Mouse (Mus musculus): Measurements from ENCODE around the gene Ddrgk1. TPM values are rescaled to one million over a fixed set of nuclear protein-coding genes. Genes with fewer than 3 reads are reported as not detected.
A peak's percentile ranks its signal among the peaks of the same experiment; 100 is the strongest.

Ddrgk1 gene
- polyA plus RNA-seq (2014; fragmentation: Nextera tagmentation; extraction: Ambion mirVana), result 41.3 and 44.7 TPM in 2 replicates

DNA sequence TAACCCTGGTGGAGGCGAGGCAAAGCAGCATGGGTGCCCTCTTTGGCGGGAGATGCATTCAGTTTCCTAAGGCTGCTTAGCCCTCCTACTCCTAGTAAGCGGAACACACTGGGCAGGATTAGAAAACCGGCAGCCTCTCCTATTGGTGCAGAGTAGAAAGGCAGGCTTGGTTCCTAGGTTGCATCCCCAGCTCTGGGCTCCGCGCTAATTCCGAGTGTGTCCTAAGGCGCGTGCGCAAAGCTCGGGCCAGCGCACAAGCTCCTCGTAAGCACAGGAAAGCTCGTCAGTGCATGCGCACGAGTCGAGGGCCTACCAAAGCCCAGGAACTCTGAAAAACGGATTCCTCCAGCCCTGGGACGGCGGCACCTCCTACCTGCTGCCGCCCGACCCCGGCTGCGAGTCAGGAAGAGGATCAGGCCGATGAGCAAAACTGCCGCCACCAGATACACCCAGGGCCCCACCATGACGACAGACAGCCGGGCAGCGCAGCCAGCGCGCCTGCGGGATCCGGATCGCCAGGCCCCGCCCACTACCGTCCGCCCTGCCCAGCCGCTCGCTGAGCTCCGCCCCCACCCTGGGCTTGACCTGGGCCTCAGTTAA is at the start of gene Ddrgk1:
TSS of gene Ddrgk1 (minus strand) at position 558 of the 600 bp plus-strand sequence.
- Histone ChIP-seq H3K4me1 (ENCODE audit: control insufficient read depth, insufficient read depth, low read length) (peaks cover 15% of the 10 kb centered on the region), H3K27ac (ENCODE audit: low read depth, low read length) (peak within 1 kb of the TSS; percentile 95), H3K36me3 (ENCODE audit: control insufficient read depth, insufficient read depth, low read length) (peaks cover 11% of the 10 kb centered on the region; the same call in 1 of the 2 replicates), H3K4me2 (peak within 1 kb of the TSS; percentile 80), H3K9ac (ENCODE audit: low read depth, low read length) (peak within 1 kb of the TSS; percentile 87), H3K27me3 (ENCODE audit: control insufficient read depth, insufficient read depth, low read length) (no peaks in the 10 kb centered on the region), H3K9me3 (replicated peaks; ENCODE audit: control insufficient read depth, low read length) (no peaks in the 10 kb centered on the region), H3K4me3 (ENCODE audit: low read depth, low read length) (peak within 1 kb of the TSS; percentile 52)
- ATAC-seq (replicated peaks; ENCODE audit: insufficient number of reproducible peaks, low FRiP score, low TSS enrichment), result peak; percentile 94
- WGBS (ENCODE audit: insufficient replicate concordance), result under 1% methylated on average over 40 of the region's 40 CpGs

- H3K27me3 ChIP-seq (ENCODE audit: control insufficient read depth, insufficient read depth, low read length), result no peaks in the 10 kb centered on the region
- H3K4me2 ChIP-seq, result no peak overlapping the region
- H3K36me3 ChIP-seq (ENCODE audit: control insufficient read depth, insufficient read depth, low read length), result peaks cover 13% of the 10 kb centered on the region; the same call in 1 of the 2 replicates
- H3K4me3 ChIP-seq (ENCODE audit: low read depth, low read length), result no peak overlapping the region
- ATAC-seq (replicated peaks; ENCODE audit: insufficient number of reproducible peaks, low FRiP score, low TSS enrichment), result no peak
- WGBS (ENCODE audit: insufficient replicate concordance), result 56% methylated on average over 10 of the region's 10 CpGs
- H3K9me3 ChIP-seq (replicated peaks; ENCODE audit: control insufficient read depth, low read length), result no peaks in the 10 kb centered on the region
- H3K4me1 ChIP-seq (ENCODE audit: control insufficient read depth, insufficient read depth, low read length), result peaks cover 6% of the 10 kb centered on the region; the same call in 1 of the 2 replicates
- H3K9ac ChIP-seq (ENCODE audit: low read depth, low read length), result no peak overlapping the region
- no peak overlapping the region for H3K27ac ChIP-seq (ENCODE audit: low read depth, low read length)
Measured at GRCm38 (mm10) chr2:130707057-130707456, 42.6 kb upstream of the Ddrgk1 start.

GRCm38 (mm10) chr2:130706602-130707001 is 42.1 kb upstream of the Ddrgk1 start:
- no peak overlapping the region for H3K9ac ChIP-seq (ENCODE audit: low read depth, low read length)
- H3K27me3 ChIP-seq (ENCODE audit: control insufficient read depth, insufficient read depth, low read length), result no peaks in the 10 kb centered on the region
- H3K9me3 ChIP-seq (replicated peaks; ENCODE audit: control insufficient read depth, low read length), result no peaks in the 10 kb centered on the region
- H3K4me2 ChIP-seq, result no peak overlapping the region
- H3K4me3 ChIP-seq (ENCODE audit: low read depth, low read length), result no peak overlapping the region
- H3K4me1 ChIP-seq (ENCODE audit: control insufficient read depth, insufficient read depth, low read length), result peaks cover 6% of the 10 kb centered on the region; the same call in 1 of the 2 replicates
- H3K36me3 ChIP-seq (ENCODE audit: control insufficient read depth, insufficient read depth, low read length), result peaks cover 13% of the 10 kb centered on the region; the same call in 1 of the 2 replicates
- 64% methylated on average over 4 of the region's 4 CpGs for WGBS (ENCODE audit: insufficient replicate concordance)
- no peak overlapping the region for H3K27ac ChIP-seq (ENCODE audit: low read depth, low read length)
- ATAC-seq (replicated peaks; ENCODE audit: insufficient number of reproducible peaks, low FRiP score, low TSS enrichment), result no peak

DNA sequence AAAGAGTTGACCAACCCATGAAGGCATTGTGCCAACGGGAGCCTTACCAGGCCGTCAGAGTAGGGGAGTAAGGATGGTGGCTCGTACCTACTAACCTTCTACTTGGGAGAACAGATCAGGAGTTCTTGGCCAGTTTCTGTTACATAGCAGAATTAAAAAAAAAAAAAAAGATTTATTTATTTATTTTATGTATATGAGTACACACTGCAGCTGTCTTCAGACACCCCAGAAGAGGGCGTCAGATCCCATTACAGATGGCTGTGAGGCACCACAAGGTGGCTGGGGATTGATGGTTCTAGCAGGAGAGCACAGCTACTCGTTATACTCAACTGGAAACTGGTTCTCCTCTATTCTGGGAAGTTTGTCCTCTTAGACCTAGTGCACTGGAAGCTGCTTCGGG is 40.7 kb upstream of the Ddrgk1 start:
- Histone ChIP-seq H3K27me3 (ENCODE audit: control insufficient read depth, insufficient read depth, low read length) (0 out of 2 replicates have a peak, but pooled peaks cover under 1% of the 10 kb centered on the region), H3K9ac (ENCODE audit: low read depth, low read length) (no peak overlapping the region), H3K4me3 (ENCODE audit: low read depth, low read length) (no peak overlapping the region), H3K4me2 (no peak overlapping the region), H3K4me1 (ENCODE audit: control insufficient read depth, insufficient read depth, low read length) (peaks cover 6% of the 10 kb centered on the region; the same call in 1 of the 2 replicates), H3K9me3 (replicated peaks; ENCODE audit: control insufficient read depth, low read length) (no peaks in the 10 kb centered on the region), H3K27ac (ENCODE audit: low read depth, low read length) (no peak overlapping the region), H3K36me3 (ENCODE audit: control insufficient read depth, insufficient read depth, low read length) (peaks cover 11% of the 10 kb centered on the region; the same call in 1 of the 2 replicates)
- ATAC-seq (replicated peaks; ENCODE audit: insufficient number of reproducible peaks, low FRiP score, low TSS enrichment), result no peak
- WGBS (ENCODE audit: insufficient replicate concordance), result 74% methylated on average over 6 of the region's 6 CpGs

GRCm38 (mm10) chr2:130704040-130705001 is 39.9 kb upstream of the Ddrgk1 start:
- H3K9ac ChIP-seq (ENCODE audit: low read depth, low read length), result no peak overlapping the region
- 55% methylated on average over 9 of the region's 9 CpGs for WGBS (ENCODE audit: insufficient replicate concordance)
- peaks cover 6% of the 10 kb centered on the region; the same call in 1 of the 2 replicates for H3K4me1 ChIP-seq (ENCODE audit: control insufficient read depth, insufficient read depth, low read length)
- no peak overlapping the region for H3K4me3 ChIP-seq (ENCODE audit: low read depth, low read length)
- H3K27ac ChIP-seq (ENCODE audit: low read depth, low read length), result no peak overlapping the region
- peaks cover 8% of the 10 kb centered on the region; the same call in 1 of the 2 replicates for H3K36me3 ChIP-seq (ENCODE audit: control insufficient read depth, insufficient read depth, low read length)
- peak; percentile 31; the same call in 1 of the 2 replicates for ATAC-seq (replicated peaks; ENCODE audit: insufficient number of reproducible peaks, low FRiP score, low TSS enrichment)
- H3K4me2 ChIP-seq, result no peak overlapping the region
- peaks cover 8% of the 10 kb centered on the region; the same call in 1 of the 2 replicates for H3K27me3 ChIP-seq (ENCODE audit: control insufficient read depth, insufficient read depth, low read length)
- H3K9me3 ChIP-seq (replicated peaks; ENCODE audit: control insufficient read depth, low read length), result no peaks in the 10 kb centered on the region

- H3K9me3 ChIP-seq (replicated peaks; ENCODE audit: control insufficient read depth, low read length), result no peaks in the 10 kb centered on the region
- no peak overlapping the region for H3K27ac ChIP-seq (ENCODE audit: low read depth, low read length)
- H3K4me1 ChIP-seq (ENCODE audit: control insufficient read depth, insufficient read depth, low read length), result no peaks in the 10 kb centered on the region
- H3K36me3 ChIP-seq (ENCODE audit: control insufficient read depth, insufficient read depth, low read length), result no peaks in the 10 kb centered on the region
- no peak overlapping the region for H3K9ac ChIP-seq (ENCODE audit: low read depth, low read length)
- WGBS (ENCODE audit: insufficient replicate concordance), result 2% methylated on average over 14 of the region's 14 CpGs
- H3K4me3 ChIP-seq (ENCODE audit: low read depth, low read length), result peak overlapping the region; percentile 54
- peaks cover 50% of the 10 kb centered on the region for H3K27me3 ChIP-seq (ENCODE audit: control insufficient read depth, insufficient read depth, low read length)
- H3K4me2 ChIP-seq, result peak overlapping the region; percentile 93
- no peak for ATAC-seq (replicated peaks; ENCODE audit: insufficient number of reproducible peaks, low FRiP score, low TSS enrichment)
Measured at GRCm38 (mm10) chr2:130697821-130698266, 33.4 kb upstream of the Ddrgk1 start.

DNA sequence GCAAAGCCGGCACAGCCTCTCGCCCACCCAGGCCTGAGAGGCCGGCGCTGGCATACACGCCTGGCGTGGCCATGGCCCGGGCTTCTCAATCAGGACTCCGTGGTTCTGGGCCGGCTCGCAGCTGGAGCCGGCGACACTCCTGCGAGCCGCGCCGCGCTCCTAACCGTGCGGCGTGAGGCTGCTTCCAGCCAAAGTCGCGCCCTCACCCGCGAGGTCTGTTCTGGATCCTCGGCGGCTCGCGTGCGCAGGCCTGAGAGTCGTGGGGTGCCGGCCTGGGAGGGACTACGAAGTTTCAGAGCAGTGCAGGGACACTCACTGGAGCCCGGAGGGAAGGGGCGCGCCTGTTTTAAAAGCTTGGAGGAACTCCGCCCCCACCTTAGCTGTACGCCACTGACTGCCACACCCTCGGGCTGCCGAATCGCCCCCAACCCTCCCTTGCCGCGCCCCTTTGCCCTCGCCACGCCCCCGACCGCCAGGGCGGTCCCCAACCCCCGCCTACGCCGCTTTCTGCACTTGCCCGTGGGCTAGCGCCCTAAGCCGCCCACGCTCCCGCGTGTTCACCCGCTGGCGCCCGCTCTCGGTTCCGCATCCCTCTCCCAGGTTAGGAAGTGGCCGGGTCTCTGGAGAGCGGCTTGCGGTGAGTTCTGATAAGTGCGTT is 32.8 kb upstream of the Ddrgk1 start, which contains the start of gene Slc4a11:
TSS of gene Slc4a11 (minus strand) at position 367 of the 658 bp plus-strand sequence.
- H3K4me3 ChIP-seq (ENCODE audit: low read depth, low read length), result peak within 1 kb of the TSS; percentile 54
- under 1% methylated on average over 65 of the region's 65 CpGs for WGBS (ENCODE audit: insufficient replicate concordance)
- no peaks in the 10 kb centered on the region for H3K36me3 ChIP-seq (ENCODE audit: control insufficient read depth, insufficient read depth, low read length)
- H3K9me3 ChIP-seq (replicated peaks; ENCODE audit: control insufficient read depth, low read length), result no peaks in the 10 kb centered on the region
- H3K9ac ChIP-seq (ENCODE audit: low read depth, low read length), result peak within 1 kb of the TSS; percentile 53
- no peak within 1 kb of the TSS for H3K27ac ChIP-seq (ENCODE audit: low read depth, low read length)
- ATAC-seq (replicated peaks; ENCODE audit: insufficient number of reproducible peaks, low FRiP score, low TSS enrichment), result peak; percentile 58; the same call in 1 of the 2 replicates
- H3K27me3 ChIP-seq (ENCODE audit: control insufficient read depth, insufficient read depth, low read length), result peaks cover 50% of the 10 kb centered on the region
- peak within 1 kb of the TSS; percentile 93 for H3K4me2 ChIP-seq
- H3K4me1 ChIP-seq (ENCODE audit: control insufficient read depth, insufficient read depth, low read length), result no peaks in the 10 kb centered on the region

GRCm38 (mm10) chr2:130696700-130697152 is 32.3 kb upstream of the Ddrgk1 start:
- H3K9me3 ChIP-seq (replicated peaks; ENCODE audit: control insufficient read depth, low read length), result no peaks in the 10 kb centered on the region
- no peak overlapping the region for H3K27ac ChIP-seq (ENCODE audit: low read depth, low read length)
- ATAC-seq (replicated peaks; ENCODE audit: insufficient number of reproducible peaks, low FRiP score, low TSS enrichment), result no peak
- peaks cover 50% of the 10 kb centered on the region for H3K27me3 ChIP-seq (ENCODE audit: control insufficient read depth, insufficient read depth, low read length)
- H3K9ac ChIP-seq (ENCODE audit: low read depth, low read length), result peak overlapping the region; percentile 53
- H3K4me2 ChIP-seq, result peak overlapping the region; percentile 93
- H3K4me1 ChIP-seq (ENCODE audit: control insufficient read depth, insufficient read depth, low read length), result no peaks in the 10 kb centered on the region
- 2% methylated on average over 31 of the region's 31 CpGs for WGBS (ENCODE audit: insufficient replicate concordance)
- H3K36me3 ChIP-seq (ENCODE audit: control insufficient read depth, insufficient read depth, low read length), result no peaks in the 10 kb centered on the region
- H3K4me3 ChIP-seq (ENCODE audit: low read depth, low read length), result peak overlapping the region; percentile 54

All from heart, embryonic 11.5 days (tissue).